Mouse (Mus musculus) heart, embryonic 10.5 days (tissue): ENCODE measurements around the gene Col17a1. TPM values are rescaled to one million over a fixed set of nuclear protein-coding genes. Genes with fewer than 3 reads are reported as not detected.

Source experiments
- DNase-seq: peaks from one replicate; pipeline ENCODE4 v3.0.0-alpha.2; 2017; ENCODE audit warnings: low spot score
- H3K27ac ChIP-seq: fragments of 300-500 bp; sonication (generic); 2 replicates; pipeline ENCODE4 v1.5.1; 2016; ENCODE audit warnings: mild to moderate bottlenecking
- H3K27me3 ChIP-seq: fragments of 300-500 bp; sonication (generic); 2 replicates; pipeline ENCODE4 v1.6.1; 2016; ENCODE audit warnings: mild to moderate bottlenecking; ENCODE audit not compliant: poor library complexity, insufficient read depth, severe bottlenecking
- H3K36me3 ChIP-seq: fragments of 300-500 bp; sonication (generic); 2 replicates; pipeline ENCODE4 v1.6.1; 2016; ENCODE audit warnings: mild to moderate bottlenecking, moderate library complexity
- H3K4me1 ChIP-seq: fragments of 300-500 bp; sonication (generic); 2 replicates; pipeline ENCODE4 v1.6.1; 2016; ENCODE audit warnings: mild to moderate bottlenecking
- H3K4me3 ChIP-seq: fragments of 300-500 bp; sonication (generic); 2 replicates; pipeline ENCODE4 v1.5.1; 2016; ENCODE audit warnings: mild to moderate bottlenecking, moderate library complexity
- H3K9me3 ChIP-seq: fragments of 300-500 bp; sonication (generic); 2 replicates; pipeline ENCODE4 v1.6.1; 2016; ENCODE audit warnings: mild to moderate bottlenecking, moderate library complexity
- WGBS: fragments of 180-500 bp; shearing (Covaris S2); methylation state at CpG from one replicate; pipeline ENCODE4 v1.1.7; 2016; 5-methylcytosine and 5-hydroxymethylcytosine counted together
- polyA plus RNA-seq: library from polyadenylated mRNA; unstranded; fragments of >200 nt; fragmentation: Nextera tagmentation; extraction: Ambion mirVana; gene quantifications from 2 replicates; pipeline ENCODE4 v1.2.1, GENCODE M21; 2016

Gene Col17a1
- polyA plus RNA-seq, 1 experiment from 2014 or later, result 0.63 TPM

- H3K9me3 ChIP-seq, result no peaks in the 10 kb centered on the region
Observed at GRCm38 (mm10) chr19:47700509-47700908, 8.6 kb upstream of the Col17a1 start.

GRCm38 (mm10) chr19:47699743-47700142 lies 7.8 kb upstream of the Col17a1 start:
- Histone ChIP-seq H3K9me3 (no peaks in the 10 kb centered on the region), H3K27me3 (no peaks in the 10 kb centered on the region; the same call in 1 of the 2 replicates), H3K27ac (no peak overlapping the region), H3K36me3 (no peaks in the 10 kb centered on the region), H3K4me1 (0 out of 2 replicates have a peak, but pooled peaks cover 3% of the 10 kb centered on the region), H3K4me3 (no peak overlapping the region)
- 59% methylated on average over 9 of the region's 9 CpGs for WGBS
- no peak for DNase-seq

More at GRCm38 (mm10) chr19:47700509-47700908, 8.6 kb upstream of the Col17a1 start:
- no peaks in the 10 kb centered on the region for H3K36me3 ChIP-seq
- WGBS, result 62% methylated on average over 8 of the region's 8 CpGs
- H3K4me1 ChIP-seq, result 0 out of 2 replicates have a peak, but pooled peaks cover 3% of the 10 kb centered on the region
- H3K27me3 ChIP-seq, result no peaks in the 10 kb centered on the region; the same call in 1 of the 2 replicates
- no peak for DNase-seq
- H3K27ac ChIP-seq, result no peak overlapping the region
- no peak overlapping the region for H3K4me3 ChIP-seq

- Histone ChIP-seq H3K4me1 (0 out of 2 replicates have a peak, but pooled peaks cover 3% of the 10 kb centered on the region), H3K27me3 (no peaks in the 10 kb centered on the region; the same call in 1 of the 2 replicates), H3K9me3 (no peaks in the 10 kb centered on the region), H3K36me3 (no peaks in the 10 kb centered on the region), H3K27ac (no peak overlapping the region), H3K4me3 (no peak overlapping the region)
- DNase-seq, result peak; percentile 71
- 78% methylated on average over 9 of the region's 9 CpGs for WGBS
Observed at GRCm38 (mm10) chr19:47698266-47698665, 6.4 kb upstream of the Col17a1 start.

- 83% methylated on average over 11 of the region's 11 CpGs for WGBS
- no peaks in the 10 kb centered on the region for H3K36me3 ChIP-seq
- H3K27me3 ChIP-seq, result no peaks in the 10 kb centered on the region; the same call in 1 of the 2 replicates
Observed at GRCm38 (mm10) chr19:47697067-47697466, 5.2 kb upstream of the Col17a1 start.

GRCm38 (mm10) chr19:47696411-47696810 lies 4.5 kb upstream of the Col17a1 start:
- 0 out of 2 replicates have a peak, but pooled peaks cover 3% of the 10 kb centered on the region for H3K4me1 ChIP-seq
- no peaks in the 10 kb centered on the region for H3K36me3 ChIP-seq
- no peak overlapping the region for H3K4me3 ChIP-seq
- no peaks in the 10 kb centered on the region; the same call in 1 of the 2 replicates for H3K27me3 ChIP-seq
- no peak overlapping the region for H3K27ac ChIP-seq
- no peaks in the 10 kb centered on the region for H3K9me3 ChIP-seq
- WGBS, result 86% methylated on average over 8 of the region's 8 CpGs
- DNase-seq, result no peak

More at GRCm38 (mm10) chr19:47697067-47697466, 5.2 kb upstream of the Col17a1 start:
- Histone ChIP-seq H3K4me1 (0 out of 2 replicates have a peak, but pooled peaks cover 3% of the 10 kb centered on the region), H3K4me3 (no peak overlapping the region), H3K9me3 (no peaks in the 10 kb centered on the region), H3K27ac (no peak overlapping the region)
- DNase-seq, result no peak

- Histone ChIP-seq H3K27ac (no peak overlapping the region), H3K4me1 (0 out of 2 replicates have a peak, but pooled peaks cover 2% of the 10 kb centered on the region), H3K27me3 (no peaks in the 10 kb centered on the region; the same call in 1 of the 2 replicates), H3K9me3 (no peaks in the 10 kb centered on the region), H3K36me3 (no peaks in the 10 kb centered on the region), H3K4me3 (no peak overlapping the region)
- WGBS, result 77% methylated on average over 6 of the region's 6 CpGs
- DNase-seq, result no peak
Observed at GRCm38 (mm10) chr19:47695725-47696124, 3.8 kb upstream of the Col17a1 start.

- H3K36me3 ChIP-seq, result no peaks in the 10 kb centered on the region
- 61% methylated on average over 7 of the region's 7 CpGs for WGBS
- H3K4me3 ChIP-seq, result no peak overlapping the region
- no peak for DNase-seq
- H3K9me3 ChIP-seq, result no peaks in the 10 kb centered on the region
- no peaks in the 10 kb centered on the region for H3K4me1 ChIP-seq
- no peaks in the 10 kb centered on the region for H3K27me3 ChIP-seq
- no peak overlapping the region for H3K27ac ChIP-seq
Observed at GRCm38 (mm10) chr19:47689592-47689991, 2.3 kb downstream of the Col17a1 start.

GRCm38 (mm10) chr19:47678675-47679074 lies 13.2 kb downstream of the Col17a1 start:
- H3K36me3 ChIP-seq, result no peaks in the 10 kb centered on the region
- H3K9me3 ChIP-seq, result no peaks in the 10 kb centered on the region
- H3K27me3 ChIP-seq, result peaks cover 9% of the 10 kb centered on the region; the same call in 1 of the 2 replicates
- H3K4me3 ChIP-seq, result no peak overlapping the region
- H3K27ac ChIP-seq, result no peak overlapping the region
- WGBS, result 76% methylated on average over 12 of the region's 12 CpGs
- DNase-seq, result no peak
- H3K4me1 ChIP-seq, result peaks cover 10% of the 10 kb centered on the region; the same call in 1 of the 2 replicates

GRCm38 (mm10) chr19:47674419-47674818 lies 17.5 kb downstream of the Col17a1 start:
- Histone ChIP-seq H3K36me3 (no peaks in the 10 kb centered on the region), H3K4me1 (peaks cover 15% of the 10 kb centered on the region), H3K9me3 (no peaks in the 10 kb centered on the region), H3K4me3 (no peak overlapping the region), H3K27me3 (peaks cover 9% of the 10 kb centered on the region; the same call in 1 of the 2 replicates), H3K27ac (no peak overlapping the region)
- no peak for DNase-seq
- 40% methylated on average over 8 of the region's 8 CpGs for WGBS

- peaks cover 11% of the 10 kb centered on the region; the same call in 1 of the 2 replicates for H3K27me3 ChIP-seq
- peak overlapping the region; percentile 13; the same call in 1 of the 2 replicates for H3K27ac ChIP-seq
- no peaks in the 10 kb centered on the region for H3K9me3 ChIP-seq
- H3K4me1 ChIP-seq, result peaks cover 25% of the 10 kb centered on the region
- no peaks in the 10 kb centered on the region for H3K36me3 ChIP-seq
- WGBS, result 70% methylated on average over 9 of the region's 9 CpGs
- H3K4me3 ChIP-seq, result no peak overlapping the region
- no peak for DNase-seq
Observed at GRCm38 (mm10) chr19:47668399-47668798, 23.5 kb downstream of the Col17a1 start.

GRCm38 (mm10) chr19:47667601-47668000 lies 24.3 kb downstream of the Col17a1 start:
- Histone ChIP-seq H3K4me3 (no peak overlapping the region), H3K4me1 (peaks cover 25% of the 10 kb centered on the region), H3K27ac (no peak overlapping the region), H3K27me3 (peaks cover 11% of the 10 kb centered on the region; the same call in 1 of the 2 replicates), H3K9me3 (no peaks in the 10 kb centered on the region), H3K36me3 (no peaks in the 10 kb centered on the region)
- DNase-seq, result no peak
- WGBS, result 54% methylated on average over 8 of the region's 8 CpGs

- Histone ChIP-seq H3K4me1 (peaks cover 22% of the 10 kb centered on the region), H3K4me3 (no peak overlapping the region), H3K27me3 (peaks cover 16% of the 10 kb centered on the region), H3K27ac (peak overlapping the region; percentile 83), H3K36me3 (no peaks in the 10 kb centered on the region), H3K9me3 (no peaks in the 10 kb centered on the region)
- WGBS, result 85% methylated on average over 9 of the region's 9 CpGs
- DNase-seq, result no peak
Observed at GRCm38 (mm10) chr19:47659765-47660408, 32.0 kb downstream of the Col17a1 start.

- Histone ChIP-seq H3K4me1 (peaks cover 27% of the 10 kb centered on the region), H3K36me3 (no peaks in the 10 kb centered on the region), H3K27ac (peak overlapping the region; percentile 83), H3K4me3 (no peak overlapping the region), H3K9me3 (no peaks in the 10 kb centered on the region), H3K27me3 (peaks cover 10% of the 10 kb centered on the region; the same call in 1 of the 2 replicates)
- 14% methylated on average over 5 of the region's 5 CpGs for WGBS
- DNase-seq, result peak; percentile 87
Observed at GRCm38 (mm10) chr19:47658914-47659535, 32.9 kb downstream of the Col17a1 start.
